Mouse (Mus musculus) frontal cortex, adult (tissue): ENCODE results near the gene Skap1.

Source experiments
- ATAC-seq: cut with Nextera tagmentation; 2 replicates; pipeline ENCODE4 v1.9.2; 2017; ENCODE audit warnings: mild to moderate bottlenecking, moderate library complexity, mixed read lengths; ENCODE audit not compliant: low TSS enrichment

Skap1 gene

DNA sequence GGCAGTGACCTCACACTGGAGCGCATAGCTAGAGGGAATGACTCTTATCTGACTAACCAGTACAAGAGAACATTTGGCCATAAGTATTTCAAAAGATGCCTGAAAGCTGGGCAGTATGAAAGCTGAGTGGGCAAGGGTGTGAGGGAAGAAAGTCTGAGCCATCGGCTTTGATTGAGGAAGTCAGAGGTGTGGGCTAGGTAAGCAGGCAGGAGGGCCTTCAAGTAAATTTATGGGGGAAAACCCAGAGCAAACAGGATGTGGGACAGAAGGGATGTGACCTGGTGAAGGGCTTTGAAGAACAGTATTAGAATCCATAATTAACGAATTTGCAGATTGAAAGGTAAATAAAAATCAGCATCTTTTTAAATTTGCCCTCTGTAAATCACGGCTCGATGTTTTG lies 95.8 kb downstream of the Skap1 start:
- ATAC-seq, result no peak

DNA sequence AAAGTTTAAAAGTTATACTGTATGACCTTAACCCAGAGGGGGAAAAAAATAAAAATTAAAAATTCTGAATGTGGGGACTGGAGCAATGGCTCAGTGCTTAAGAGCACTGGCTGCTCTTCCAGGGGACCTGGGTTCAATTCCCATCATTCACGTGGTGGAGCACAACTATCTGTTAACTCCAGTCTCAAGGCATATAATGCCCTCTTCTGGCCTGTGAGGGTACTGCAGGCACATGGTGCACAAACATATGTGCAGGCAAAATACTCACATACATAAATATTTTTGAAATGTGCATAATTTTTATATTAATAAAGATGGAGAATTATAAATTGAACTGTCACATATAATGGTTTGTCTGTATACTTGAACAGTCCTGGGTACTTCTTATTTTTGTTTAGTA lies 99.7 kb downstream of the Skap1 start:
- ATAC-seq, result no peak

DNA sequence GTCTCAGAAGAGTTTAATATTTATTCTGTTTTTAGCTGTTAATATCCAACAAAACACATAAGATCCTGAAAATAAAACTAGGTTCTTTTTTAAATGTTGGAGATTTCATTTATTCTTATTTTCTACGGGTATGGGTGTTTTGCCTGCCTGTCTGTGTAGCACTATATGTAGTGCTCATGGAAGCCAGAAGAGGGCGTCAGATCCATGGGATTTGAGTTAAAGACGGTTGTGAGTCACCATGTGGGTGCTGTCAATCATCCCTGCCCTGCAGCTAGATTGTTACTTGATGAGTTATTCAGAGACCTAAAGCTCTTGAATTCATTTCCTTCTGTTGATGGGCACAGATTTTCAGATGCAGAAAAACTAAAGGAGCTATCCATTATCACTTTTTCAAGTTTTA lies 108.1 kb downstream of the Skap1 start:
- no peak for ATAC-seq

DNA sequence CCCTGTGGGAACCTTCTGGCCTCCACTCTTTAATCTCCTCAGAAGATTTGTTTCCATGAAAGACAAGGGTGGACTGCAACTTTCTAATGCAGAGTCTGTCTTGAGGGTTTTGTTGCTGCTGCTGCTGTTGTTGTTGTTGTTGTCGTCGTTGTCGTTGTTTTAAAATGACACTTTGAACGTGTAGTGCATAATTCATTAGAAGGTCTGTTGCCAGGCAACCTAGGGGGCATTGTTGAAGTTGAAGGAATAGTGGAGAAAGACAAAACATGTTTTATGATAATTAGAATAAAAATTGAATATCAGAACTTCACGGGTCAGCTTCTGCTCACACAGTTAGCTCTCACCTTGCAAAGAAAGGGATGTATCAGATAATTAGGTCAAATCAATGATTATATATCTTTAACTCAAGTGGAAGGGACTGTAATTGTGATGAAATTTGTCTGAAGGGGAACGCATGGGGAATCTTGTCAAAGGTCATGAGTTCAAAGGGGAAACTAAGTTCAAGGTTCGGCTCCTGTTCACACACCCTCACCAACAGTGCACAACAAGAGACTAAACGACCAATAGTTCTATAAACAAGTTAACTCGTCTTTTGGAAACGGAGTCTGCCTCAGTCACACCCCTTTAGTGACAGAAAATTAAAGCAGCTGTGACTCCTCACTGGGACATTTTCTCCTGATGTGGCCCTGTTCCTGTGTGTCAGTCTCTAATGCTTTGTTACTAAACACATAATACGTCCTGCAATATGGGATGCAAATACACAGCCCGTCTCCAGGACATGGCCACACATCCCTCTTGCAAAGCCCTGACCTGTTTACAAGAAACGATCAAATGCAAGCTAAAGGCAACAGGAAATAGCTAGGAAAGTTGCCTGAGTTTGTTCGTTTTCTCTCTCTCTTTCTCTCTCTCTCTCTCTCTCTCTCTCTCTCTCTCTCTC lies 112.4 kb downstream of the Skap1 start:
- ATAC-seq, result no peak

DNA sequence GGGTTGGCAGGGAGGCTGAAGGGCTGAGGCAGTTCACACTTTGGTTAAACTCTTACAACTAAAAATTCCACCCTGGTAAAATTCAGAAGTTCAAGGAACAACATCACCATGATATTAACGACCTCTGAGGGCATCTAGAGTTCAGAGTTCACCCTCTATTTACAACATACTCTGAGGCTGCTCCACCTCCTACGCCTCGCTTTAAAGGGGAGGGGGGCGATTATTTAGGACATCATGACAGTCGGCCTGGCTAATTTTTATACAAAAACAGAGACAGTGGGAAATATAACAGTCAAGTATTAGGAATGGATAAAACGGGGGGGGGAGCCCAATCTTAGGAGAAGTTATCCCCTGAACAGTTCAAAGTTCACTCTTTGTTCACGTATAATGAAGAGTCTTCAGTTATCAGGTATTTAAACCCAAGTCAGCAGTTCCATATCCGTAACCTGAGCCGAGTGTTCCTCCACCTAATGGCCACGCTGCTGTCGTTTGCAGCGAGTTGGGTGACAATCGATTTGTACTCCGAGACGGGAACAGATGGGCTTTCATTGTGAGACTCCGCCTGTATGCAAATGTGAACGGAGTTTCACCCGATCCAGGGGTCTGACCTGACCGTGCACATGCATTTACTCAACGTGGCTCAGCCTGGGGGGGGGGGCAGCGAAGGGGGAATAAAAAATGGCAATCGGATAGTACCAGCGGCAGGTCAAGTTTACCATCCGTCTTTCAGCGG lies 114.3 kb downstream of the Skap1 start:
- no peak for ATAC-seq

DNA sequence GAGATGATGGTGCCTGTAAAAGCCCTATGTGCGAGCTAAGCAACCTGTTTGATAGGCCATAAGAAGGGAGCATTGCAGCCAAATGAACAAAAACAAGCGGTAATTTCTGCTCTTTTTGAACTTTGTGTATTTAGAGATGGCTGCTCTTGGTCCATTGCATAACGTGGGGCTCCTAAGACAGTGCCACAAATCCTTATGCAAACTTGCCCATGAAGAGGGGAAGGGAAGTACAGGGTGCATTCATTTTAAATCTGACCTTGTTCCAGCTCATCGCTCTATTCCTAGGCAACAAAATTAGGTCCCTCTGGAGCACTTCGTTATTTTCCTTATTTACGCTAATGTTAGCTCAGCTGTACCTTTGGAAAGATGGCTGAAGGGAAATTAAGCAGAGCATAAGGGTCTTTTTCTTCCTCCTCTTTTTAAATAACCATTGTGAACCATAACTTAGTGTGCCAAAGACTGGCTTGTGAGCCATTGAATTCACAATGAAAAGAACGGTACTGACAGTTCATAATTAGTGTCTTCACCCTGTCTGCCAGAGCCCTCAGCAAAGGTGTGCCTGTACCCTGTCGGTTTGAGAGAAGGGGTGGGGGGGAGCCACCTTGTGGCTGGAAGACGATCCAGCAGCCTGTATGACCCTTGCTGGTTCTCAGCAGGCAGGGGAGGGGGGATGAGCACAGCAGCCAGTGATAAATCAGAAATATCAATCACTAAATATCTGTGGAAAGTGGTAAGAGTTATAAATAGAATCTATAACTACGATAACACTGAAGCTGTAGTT lies 117.4 kb downstream of the Skap1 start:
- ATAC-seq, result no peak

DNA sequence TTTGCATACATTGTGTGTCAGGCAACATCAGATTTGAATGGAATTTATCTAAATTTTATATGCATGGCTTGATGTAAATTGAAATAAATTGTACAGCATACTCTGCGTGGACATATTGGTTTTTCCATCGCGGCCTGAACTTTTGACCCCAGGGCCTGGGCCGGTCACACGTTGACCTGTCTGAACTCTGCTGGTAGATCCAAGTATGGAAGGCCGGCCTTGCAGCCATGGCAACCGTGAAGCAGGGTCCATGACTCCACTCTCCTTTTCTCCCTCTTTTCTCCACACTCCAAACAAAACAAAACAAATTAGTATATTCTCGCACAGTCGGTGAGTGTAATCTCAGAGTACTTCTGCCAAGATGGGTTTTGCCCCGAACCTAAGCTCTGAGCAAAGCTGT lies 118.2 kb downstream of the Skap1 start:
- no peak for ATAC-seq

DNA sequence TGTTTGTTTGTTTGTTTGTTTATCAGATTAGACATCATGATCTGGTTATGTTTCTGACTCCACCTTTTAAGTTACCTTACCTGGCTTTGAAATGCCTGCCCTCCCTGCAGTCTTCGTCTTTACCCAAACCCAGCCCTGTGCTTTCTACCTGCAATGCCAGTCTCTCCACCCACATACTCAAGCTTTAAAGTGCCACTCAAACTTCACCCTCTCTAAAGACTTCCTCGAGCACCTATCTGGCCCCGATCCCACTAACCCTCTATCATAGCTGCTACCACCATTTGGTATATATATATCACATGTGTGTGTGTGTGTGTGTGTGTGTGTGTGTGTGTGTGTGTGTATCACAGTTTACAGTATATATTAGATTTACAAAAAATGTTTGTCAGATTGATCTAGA lies 125.4 kb downstream of the Skap1 start:
- no peak for ATAC-seq

DNA sequence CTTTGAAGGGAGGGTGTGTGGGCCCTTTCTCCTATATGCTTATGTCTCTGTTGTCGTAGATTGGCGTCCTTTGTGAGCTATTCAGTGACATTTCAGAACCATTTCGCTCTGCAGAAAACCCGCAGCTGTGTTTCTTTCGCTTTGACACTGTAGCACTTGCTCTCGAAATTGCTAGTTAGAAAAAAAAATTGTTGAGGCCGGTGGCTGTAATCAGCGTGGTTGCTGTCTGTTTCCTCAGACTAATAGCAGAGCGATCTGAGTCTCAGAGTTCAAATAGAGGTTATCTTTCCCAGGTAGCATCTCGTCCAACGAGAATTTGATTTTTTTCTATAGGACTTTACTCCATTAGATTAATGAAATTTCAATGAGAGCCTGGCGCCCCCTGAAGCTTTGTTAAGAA lies 131.5 kb downstream of the Skap1 start:
- ATAC-seq, result no peak

DNA sequence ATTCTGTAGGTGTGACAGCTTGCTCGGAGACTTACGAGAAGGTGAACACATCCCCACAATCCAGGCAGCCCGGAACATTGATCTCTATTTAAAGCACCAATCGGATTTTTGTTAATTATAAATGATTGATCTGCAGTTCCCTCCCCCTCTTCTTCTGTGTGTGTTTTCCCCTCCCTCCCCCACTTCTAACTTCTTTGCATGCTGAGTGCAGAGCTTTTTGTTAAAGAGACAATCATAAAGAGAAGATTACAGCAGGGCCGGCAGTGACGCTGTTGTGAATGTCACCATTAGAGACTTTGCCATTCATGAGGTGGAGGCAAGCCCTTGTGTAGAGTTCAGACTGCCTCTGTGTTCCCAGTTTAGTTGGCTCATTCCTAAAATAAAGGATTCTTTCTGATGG lies 131.9 kb downstream of the Skap1 start:
- no peak for ATAC-seq

DNA sequence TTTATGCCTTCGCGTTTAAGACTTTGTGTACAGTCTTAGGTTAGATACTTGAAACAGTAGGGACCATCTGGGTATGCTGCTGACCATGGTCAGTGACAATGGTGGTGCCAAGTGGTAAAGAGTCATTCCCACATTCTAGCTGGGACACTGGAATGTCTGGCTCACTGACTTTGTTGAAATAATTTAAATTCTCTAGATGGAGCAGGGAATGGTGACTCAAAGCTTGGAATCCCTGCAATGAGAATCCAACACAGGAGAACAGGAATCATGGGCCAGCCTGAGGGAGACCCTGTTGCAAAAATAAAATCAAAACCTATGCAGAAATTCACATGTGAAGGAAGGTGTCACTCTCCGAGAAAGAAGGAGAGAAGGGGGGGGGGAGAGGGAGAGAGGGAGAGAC lies 138.4 kb downstream of the Skap1 start:
- no peak for ATAC-seq

DNA sequence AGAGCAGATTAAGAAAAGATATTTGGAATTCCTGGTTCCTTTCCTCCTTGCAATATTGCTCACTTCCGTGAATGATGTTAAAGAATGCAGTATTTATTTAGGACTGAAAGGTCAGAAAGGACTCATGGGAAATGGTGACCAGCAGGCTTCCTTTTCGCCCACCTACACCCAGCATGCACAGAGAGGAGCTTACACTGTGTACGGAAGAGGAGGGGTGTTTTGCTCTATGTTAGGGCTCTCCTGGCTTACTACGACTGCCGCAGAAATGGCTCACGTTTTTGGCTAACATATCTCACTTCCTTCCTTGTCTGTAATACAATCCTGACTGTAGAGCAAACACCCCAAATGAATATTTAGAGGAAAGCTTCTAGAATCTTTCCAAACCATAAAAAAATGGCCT lies 139.9 kb downstream of the Skap1 start:
- no peak for ATAC-seq

DNA sequence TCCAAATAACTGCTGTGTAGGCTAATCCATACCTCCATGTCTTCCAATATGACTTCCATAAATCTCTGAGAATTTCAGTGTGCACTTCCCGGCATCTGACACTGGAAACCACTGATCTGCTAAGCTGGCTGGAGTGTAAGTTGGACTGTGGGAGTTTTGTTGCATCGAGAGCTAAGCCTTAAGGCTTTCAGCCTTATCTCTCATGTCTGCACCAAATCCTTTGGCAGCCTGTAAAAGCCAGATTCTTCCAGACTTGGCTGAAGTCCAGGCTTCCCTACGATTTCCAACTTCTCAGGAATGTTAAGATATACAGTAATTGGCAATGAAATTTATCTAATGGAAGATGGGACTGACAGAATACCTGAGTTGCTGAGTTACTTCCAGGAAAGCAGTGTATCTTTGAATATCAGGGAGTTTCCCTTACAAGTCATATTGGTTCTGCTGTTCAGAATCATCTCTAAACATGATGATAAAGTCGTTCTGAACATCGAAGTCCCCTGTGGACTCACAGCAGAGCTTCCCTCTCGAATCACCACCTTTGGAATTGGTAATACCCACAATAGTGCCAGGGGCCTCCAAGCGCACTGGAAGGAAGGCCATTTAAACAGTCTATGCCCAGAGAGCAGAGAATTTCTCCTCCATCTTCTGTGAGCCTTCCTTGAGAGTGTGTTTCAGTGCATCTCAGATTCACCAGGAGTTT lies 140.5 kb downstream of the Skap1 start:
- no peak for ATAC-seq

DNA sequence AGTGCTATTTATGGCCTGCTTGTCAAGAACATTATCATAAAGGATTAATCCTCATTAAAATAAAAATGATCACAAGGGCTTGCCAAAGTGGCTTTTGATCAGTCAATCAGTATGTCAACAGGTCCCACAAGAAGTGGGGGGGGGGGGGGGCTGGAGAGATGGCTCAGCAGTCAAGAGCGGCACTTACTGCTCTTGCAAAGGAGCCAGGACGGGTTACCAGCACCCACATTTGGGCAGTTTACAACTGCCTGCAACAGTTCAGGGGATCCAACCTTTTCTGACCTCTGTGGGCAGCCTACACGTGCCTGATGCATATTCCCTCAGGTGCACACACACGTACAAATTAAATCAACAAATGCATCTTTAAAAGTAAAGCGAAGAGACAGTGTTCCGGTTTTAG lies 141.1 kb downstream of the Skap1 start:
- ATAC-seq, result no peak

DNA sequence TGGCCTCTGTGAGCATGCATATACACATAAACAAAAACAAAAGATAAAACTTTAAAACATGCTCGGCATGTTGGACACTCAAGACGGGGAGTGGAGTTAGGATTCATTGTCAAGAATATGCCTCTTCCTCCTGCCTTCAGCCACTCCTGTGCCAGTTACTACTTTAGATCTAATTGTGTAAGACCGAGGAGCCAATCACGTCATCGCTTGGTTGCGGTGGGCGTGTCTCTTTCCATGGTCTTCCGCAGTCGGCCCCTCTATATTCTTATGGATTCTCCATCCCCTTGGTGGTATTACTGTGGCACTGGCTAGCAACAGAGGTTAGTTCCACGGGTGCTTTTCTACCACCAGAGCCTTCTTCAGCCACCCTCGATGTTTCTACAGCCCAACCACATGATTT lies 148.2 kb downstream of the Skap1 start:
- no peak for ATAC-seq

DNA sequence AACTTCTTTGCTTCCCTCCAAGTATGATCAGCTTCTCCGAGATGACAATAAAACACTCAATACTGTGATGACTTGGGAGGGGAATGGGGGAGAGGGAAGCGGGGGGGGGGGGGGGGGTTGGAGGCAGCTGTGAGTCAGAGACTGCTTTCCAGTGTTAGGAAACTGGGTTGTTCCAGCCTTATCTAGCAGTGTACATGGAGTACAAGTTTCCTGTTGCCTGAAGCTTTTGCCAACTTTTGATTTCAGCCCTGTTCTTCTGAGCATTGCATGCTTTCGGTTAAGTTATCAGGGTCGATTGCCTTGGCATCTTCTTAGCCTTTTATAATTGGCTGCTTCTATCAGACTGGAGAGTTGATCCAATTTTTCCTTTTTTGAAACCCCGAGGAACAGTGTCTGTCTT lies 152.4 kb downstream of the Skap1 start:
- ATAC-seq, result no peak

DNA sequence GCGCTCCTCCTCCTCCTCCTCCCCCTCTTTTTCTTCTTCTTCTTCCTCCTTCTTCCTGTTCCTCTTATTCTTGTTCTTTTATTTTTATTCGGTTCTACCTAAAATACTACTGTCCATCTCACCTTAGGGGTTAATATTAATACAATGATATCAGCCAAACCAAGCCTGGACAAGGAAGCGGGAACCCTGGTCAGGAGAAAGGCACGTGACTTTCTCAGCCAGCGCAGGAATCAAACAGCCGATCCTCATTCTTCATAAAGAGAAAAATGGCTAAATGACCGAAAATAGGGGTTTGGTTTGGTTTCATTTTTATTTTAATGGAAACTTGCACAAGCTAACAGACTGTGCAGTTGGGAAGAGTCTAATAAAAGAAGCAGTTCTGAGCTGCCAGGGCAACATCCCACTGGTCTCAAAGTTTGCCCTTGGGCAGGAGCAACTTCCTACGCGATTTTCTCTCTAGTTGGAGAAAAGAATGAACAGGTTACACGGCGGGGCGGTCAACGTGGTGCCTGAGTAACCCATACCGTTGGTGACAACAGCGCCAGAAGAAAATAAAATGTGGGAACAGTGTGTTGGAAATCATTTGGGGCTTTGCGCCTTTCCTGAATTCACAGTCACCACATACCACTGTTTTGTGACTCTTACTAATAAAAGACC lies 154.5 kb downstream of the Skap1 start:
- no peak for ATAC-seq

DNA sequence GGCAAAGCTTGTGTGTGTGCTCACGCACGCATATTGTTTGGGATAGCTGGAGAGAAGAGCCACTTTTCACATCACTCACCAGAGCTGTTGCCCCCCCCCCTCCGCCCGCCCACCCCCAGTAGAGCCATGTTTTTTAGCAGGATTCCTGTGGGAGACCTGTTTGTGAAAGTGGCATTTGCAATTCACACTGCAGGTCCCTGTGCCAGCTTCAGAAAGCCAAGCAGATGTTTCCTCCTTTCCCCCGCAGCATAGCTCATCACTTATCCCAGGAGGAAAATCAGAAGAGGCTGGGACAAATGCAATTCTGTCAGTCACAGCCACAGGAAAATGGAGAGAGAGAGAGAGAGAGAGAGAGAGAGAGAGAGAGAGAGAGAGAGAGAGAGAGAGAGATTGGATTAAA lies 155.2 kb downstream of the Skap1 start:
- peak; percentile 59; the same call in 1 of the 2 replicates for ATAC-seq

DNA sequence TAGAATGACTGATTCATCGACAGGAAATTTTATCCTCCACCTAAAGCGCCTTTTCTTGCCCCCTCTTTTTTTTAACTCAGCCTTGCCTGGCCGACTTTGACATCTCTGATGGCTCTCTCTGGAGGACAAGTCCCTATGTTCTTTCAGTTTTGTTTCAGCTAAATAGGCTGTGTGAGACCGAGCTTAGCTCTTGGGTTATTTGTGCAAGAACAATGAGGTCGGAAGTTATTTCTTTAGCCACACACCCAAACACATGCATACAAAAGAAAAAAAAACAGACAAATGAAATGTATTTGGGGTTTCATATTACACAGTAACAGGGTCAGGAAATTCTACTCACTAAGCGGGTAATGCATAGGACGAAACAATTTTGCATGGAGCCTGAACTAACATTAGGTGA lies 155.6 kb downstream of the Skap1 start:
- no peak for ATAC-seq

DNA sequence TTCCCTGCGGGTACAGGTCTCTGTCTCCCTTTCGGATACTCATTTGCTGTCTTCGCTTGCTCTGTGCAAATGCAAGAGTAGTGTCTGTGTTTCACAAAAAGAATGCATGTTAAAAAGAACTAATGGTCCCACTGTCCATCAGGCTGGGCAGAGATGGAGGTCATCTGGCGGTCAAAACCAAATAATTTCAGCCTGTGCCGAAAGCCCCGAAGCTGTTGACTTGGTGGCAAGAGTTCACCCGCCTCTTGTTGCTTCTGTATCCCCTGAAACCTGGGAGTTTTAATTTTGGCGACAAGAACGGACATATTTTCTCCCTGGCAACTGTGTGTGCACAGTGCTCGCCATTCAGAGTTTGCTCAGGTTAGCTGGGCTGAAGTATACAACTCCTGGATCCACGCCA lies 156.3 kb downstream of the Skap1 start:
- ATAC-seq, result no peak

DNA sequence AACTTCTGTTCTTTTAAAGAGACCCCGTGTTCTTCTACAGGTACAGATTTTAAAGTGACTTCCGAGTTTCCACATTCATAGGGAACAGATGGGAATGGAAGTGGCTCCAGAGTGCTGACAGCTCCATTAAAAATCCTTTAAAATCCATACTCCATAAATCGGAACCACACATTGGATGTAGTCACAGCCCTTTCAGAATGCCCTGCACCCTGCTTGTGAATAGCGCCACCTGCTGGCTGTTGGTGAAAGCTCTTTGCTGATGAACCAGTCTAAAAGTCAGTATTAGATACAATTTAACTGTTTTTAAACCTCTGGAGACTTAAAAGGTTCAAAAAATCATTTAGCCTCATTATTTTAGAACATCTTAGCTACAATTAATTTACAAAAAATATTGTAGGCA lies 156.8 kb downstream of the Skap1 start:
- peak; percentile 47; the same call in 1 of the 2 replicates for ATAC-seq
